Mouse (Mus musculus) forebrain, postnatal 0 days (tissue): ENCODE measurements around the gene Plpp7. TPM values are rescaled to one million over a fixed set of nuclear protein-coding genes. Genes with fewer than 3 reads are reported as not detected.

Source experiments
- ATAC-seq: fragments of 200-750 bp; cut with Nextera tagmentation; 2 replicates; pipeline ENCODE4 v1.8.0; 2017; ENCODE audit warnings: mild to moderate bottlenecking, moderate library complexity
- DNase-seq: peaks from one replicate; pipeline ENCODE4 v3.0.0-alpha.2; 2015
- H3K27ac ChIP-seq: fragments of 300-500 bp; sonication (generic); 2 replicates; pipeline ENCODE4 v1.5.1; 2014; ENCODE audit warnings: low read depth, mild to moderate bottlenecking, antibody characterized with exemption, low read length, moderate library complexity, mixed read lengths
- H3K27me3 ChIP-seq: fragments of 300-500 bp; sonication (generic); 2 replicates; pipeline ENCODE4 v1.6.1; 2014; ENCODE audit warnings: mild to moderate bottlenecking, low read length, mixed read lengths; ENCODE audit not compliant: insufficient read depth
- H3K36me3 ChIP-seq: fragments of 300-500 bp; sonication (generic); 2 replicates; pipeline ENCODE4 v1.6.1; 2014; ENCODE audit warnings: mild to moderate bottlenecking, moderate library complexity; ENCODE audit not compliant: insufficient read depth
- H3K4me1 ChIP-seq: fragments of 300-500 bp; sonication (generic); 2 replicates; pipeline ENCODE4 v1.6.1; 2014; ENCODE audit warnings: antibody characterized with exemption; ENCODE audit not compliant: insufficient read depth
- H3K4me2 ChIP-seq: fragments of 300-500 bp; sonication (generic); 2 replicates; pipeline ENCODE4 v1.6.1; 2014; ENCODE audit warnings: low read depth, mild to moderate bottlenecking, moderate library complexity
- H3K4me3 ChIP-seq: fragments of 300-500 bp; sonication (generic); 2 replicates; pipeline ENCODE4 v1.5.1; 2014; ENCODE audit warnings: low read depth, low read length, mixed read lengths
- H3K9ac ChIP-seq: fragments of 300-500 bp; sonication (generic); 2 replicates; pipeline ENCODE4 v1.6.1; 2014; ENCODE audit warnings: mild to moderate bottlenecking
- H3K9me3 ChIP-seq: fragments of 300-500 bp; sonication (generic); 2 replicates; pipeline ENCODE4 v1.6.1; 2016; ENCODE audit warnings: low read length
- CTCF ChIP-seq: sonication (generic); IDR thresholded peaks from 2 replicates; pipeline ENCODE4 v1.5.1; 2016; ENCODE audit warnings: antibody characterized with exemption, control low read depth, low read depth
- WGBS: fragments of 180-500 bp; shearing (Covaris S2); extraction: QIAGEN DNeasy Blood & Tissue Kit; methylation state at CpG from one replicate; pipeline ENCODE4 v1.1.7; 2014; 5-methylcytosine and 5-hydroxymethylcytosine counted together
- polyA plus RNA-seq: library from polyadenylated mRNA; unstranded; fragments of >200 nt; fragmentation: Nextera tagmentation; extraction: Ambion mirVana; gene quantifications from 2 replicates; pipeline ENCODE4 v1.2.1, GENCODE M21; 2015
- total RNA-seq: library from RNA; depleted of rRNA; stranded (reverse); fragments of >200 nt; gene quantifications from 2 replicates; pipeline ENCODE4 v1.2.3, GENCODE M21; 2014

The Plpp7 gene
- total and polyA plus RNA-seq, 2 experiments from 2014 or later: 21.5 to 24.0 TPM

- WGBS: 2% methylated on average over 40 of the region's 40 CpGs
- Histone ChIP-seq H3K27me3 (no peaks in the 10 kb centered on the region), H3K4me3 (peak overlapping the region; percentile 65), H3K27ac (peak overlapping the region; percentile 95), H3K9me3 (no peaks in the 10 kb centered on the region), H3K36me3 (no peaks in the 10 kb centered on the region), H3K4me2 (peak overlapping the region; percentile 83), H3K9ac (peak overlapping the region; percentile 75), H3K4me1 (peaks cover 5% of the 10 kb centered on the region; the same call in 1 of the 2 replicates)
- ATAC-seq: peak; percentile 94
- no peak for TF ChIP-seq CTCF
- DNase-seq: peak; percentile 99
These were observed 42.4 kb downstream of the Plpp7 start for GRCm38 (mm10) chr2:32137667-32138266.

- 86% methylated on average over 5 of the region's 5 CpGs for WGBS
- H3K4me2 ChIP-seq: no peak overlapping the region
- no peak for TF ChIP-seq CTCF
- no peak for ATAC-seq
- DNase-seq: no peak
- H3K9ac ChIP-seq: no peak overlapping the region
- no peaks in the 10 kb centered on the region for H3K36me3 ChIP-seq
- H3K4me1 ChIP-seq: peaks cover 5% of the 10 kb centered on the region; the same call in 1 of the 2 replicates
- no peaks in the 10 kb centered on the region for H3K27me3 ChIP-seq
- no peaks in the 10 kb centered on the region for H3K9me3 ChIP-seq
- H3K27ac ChIP-seq: no peak overlapping the region
- no peak overlapping the region for H3K4me3 ChIP-seq
These were observed 44.0 kb downstream of the Plpp7 start for GRCm38 (mm10) chr2:32139377-32139776.

GRCm38 (mm10) chr2:32140498-32140934 is 45.2 kb downstream of the Plpp7 start:
- Histone ChIP-seq H3K9me3 (no peaks in the 10 kb centered on the region), H3K27ac (no peak overlapping the region), H3K9ac (no peak overlapping the region), H3K4me3 (no peak overlapping the region), H3K4me1 (peaks cover 5% of the 10 kb centered on the region; the same call in 1 of the 2 replicates), H3K27me3 (no peaks in the 10 kb centered on the region), H3K36me3 (no peaks in the 10 kb centered on the region), H3K4me2 (no peak overlapping the region)
- ATAC-seq (no peak), DNase-seq (no peak)
- WGBS: 24% methylated on average over 4 of the region's 4 CpGs
- no peak for TF ChIP-seq CTCF

DNA sequence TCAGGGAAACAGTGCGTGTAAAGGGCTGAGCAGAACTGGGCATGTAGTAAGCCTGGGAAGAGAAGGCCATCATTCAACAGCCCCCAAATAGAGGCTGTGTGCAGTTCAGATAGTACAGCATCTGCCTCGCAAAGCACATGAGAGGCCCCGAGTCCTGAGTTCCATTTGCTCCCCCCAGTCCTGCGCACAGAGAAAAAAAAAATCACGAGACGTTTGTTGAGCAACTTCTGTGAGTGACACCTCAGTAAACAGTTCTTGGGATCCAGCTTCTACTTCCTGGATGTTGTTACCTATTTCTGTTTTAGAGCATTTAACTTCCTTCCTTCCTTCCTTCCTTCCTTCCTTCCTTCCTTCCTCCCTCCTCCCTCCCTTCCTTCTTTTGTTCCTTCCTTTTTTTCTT is 46.3 kb downstream of the Plpp7 start:
- WGBS: 87% methylated on average over 6 of the region's 6 CpGs
- Histone ChIP-seq H3K9me3 (no peaks in the 10 kb centered on the region), H3K27ac (no peak overlapping the region), H3K4me3 (no peak overlapping the region), H3K9ac (no peak overlapping the region), H3K36me3 (no peaks in the 10 kb centered on the region), H3K4me2 (no peak overlapping the region), H3K27me3 (no peaks in the 10 kb centered on the region), H3K4me1 (peaks cover 5% of the 10 kb centered on the region; the same call in 1 of the 2 replicates)
- ATAC-seq (no peak), DNase-seq (no peak)
- no peak for TF ChIP-seq CTCF

DNA sequence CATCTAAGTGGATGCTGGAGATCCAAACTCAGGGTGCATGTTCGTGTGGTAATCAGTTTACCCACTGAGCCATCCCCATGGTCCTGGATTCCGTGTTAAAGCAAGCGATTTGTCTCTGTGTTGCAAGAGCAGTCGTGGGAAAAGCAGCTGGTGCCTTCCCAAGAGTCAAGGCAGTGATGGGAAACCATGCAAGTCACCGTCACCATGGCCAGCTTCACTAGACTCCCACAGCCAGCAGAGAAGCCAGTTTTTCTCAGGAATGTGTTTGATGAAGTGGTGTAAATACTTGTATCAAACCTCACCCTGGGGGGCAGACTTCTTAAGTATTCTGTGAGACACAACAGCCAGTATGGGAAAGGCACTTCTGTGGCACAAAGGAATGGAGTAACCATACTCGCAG is 47.0 kb downstream of the Plpp7 start:
- H3K27ac ChIP-seq: no peak overlapping the region
- no peaks in the 10 kb centered on the region for H3K9me3 ChIP-seq
- no peak overlapping the region for H3K9ac ChIP-seq
- H3K4me3 ChIP-seq: no peak overlapping the region
- TF ChIP-seq CTCF: no peak
- ATAC-seq: no peak
- WGBS: 61% methylated on average over 6 of the region's 6 CpGs
- no peak for DNase-seq
- H3K36me3 ChIP-seq: no peaks in the 10 kb centered on the region
- peaks cover 5% of the 10 kb centered on the region; the same call in 1 of the 2 replicates for H3K4me1 ChIP-seq
- no peak overlapping the region for H3K4me2 ChIP-seq
- H3K27me3 ChIP-seq: no peaks in the 10 kb centered on the region

- no peak overlapping the region for H3K4me3 ChIP-seq
- H3K4me1 ChIP-seq: no peaks in the 10 kb centered on the region
- H3K27ac ChIP-seq: no peak overlapping the region
- 80% methylated on average over 5 of the region's 5 CpGs for WGBS
- H3K36me3 ChIP-seq: no peaks in the 10 kb centered on the region
- no peak overlapping the region for H3K9ac ChIP-seq
- no peak overlapping the region for H3K4me2 ChIP-seq
- H3K27me3 ChIP-seq: no peaks in the 10 kb centered on the region
- TF ChIP-seq CTCF: no peak
- H3K9me3 ChIP-seq: no peaks in the 10 kb centered on the region
- DNase-seq: no peak
- ATAC-seq: no peak
These were observed 49.3 kb downstream of the Plpp7 start for GRCm38 (mm10) chr2:32144633-32145032.

GRCm38 (mm10) chr2:32146617-32147162 is 51.4 kb downstream of the Plpp7 start:
- TF ChIP-seq CTCF: no peak
- WGBS: 76% methylated on average over 5 of the region's 5 CpGs
- no peaks in the 10 kb centered on the region for H3K36me3 ChIP-seq
- no peak for ATAC-seq
- no peak overlapping the region for H3K9ac ChIP-seq
- H3K4me2 ChIP-seq: no peak overlapping the region
- DNase-seq: no peak
- no peaks in the 10 kb centered on the region for H3K9me3 ChIP-seq
- H3K4me1 ChIP-seq: peaks cover 6% of the 10 kb centered on the region; the same call in 1 of the 2 replicates
- H3K27ac ChIP-seq: no peak overlapping the region
- H3K27me3 ChIP-seq: no peaks in the 10 kb centered on the region
- no peak overlapping the region for H3K4me3 ChIP-seq
